Mouse (Mus musculus): ENCODE results near the gene Atg2b.

Gene Atg2b

GRCm38 (mm10) chr12:105685001-105685691, at the start of gene Atg2b:
Atg2b (minus strand) TSS chr12:105685211.
- DNase-seq (ENCODE audit: low spot score in 2 of 2): peak; percentile 93 to 96

- no peak for DNase-seq (ENCODE audit: low spot score in 2 of 2)
Observed at GRCm38 (mm10) chr12:105733370-105734159, 48.6 kb upstream of the Atg2b start.

- DNase-seq (ENCODE audit: low spot score in 2 of 2): no peak
Observed at GRCm38 (mm10) chr12:105730851-105731460, 45.9 kb upstream of the Atg2b start.

- DNase-seq (ENCODE audit: low spot score in 2 of 2): peak in 1 of 2 experiments; percentile 36
Observed at GRCm38 (mm10) chr12:105727964-105728363, 43.0 kb upstream of the Atg2b start.

GRCm38 (mm10) chr12:105727268-105727667, 42.3 kb upstream of the Atg2b start:
- peak in 1 of 2 experiments; percentile 18 for DNase-seq (ENCODE audit: low spot score in 2 of 2)

GRCm38 (mm10) chr12:105725736-105726135, 40.7 kb upstream of the Atg2b start:
- DNase-seq (ENCODE audit: low spot score in 2 of 2): no peak

GRCm38 (mm10) chr12:105724616-105725015, 39.6 kb upstream of the Atg2b start:
- no peak for DNase-seq (ENCODE audit: low spot score in 2 of 2)

- DNase-seq (ENCODE audit: low spot score in 2 of 2): peak in 1 of 2 experiments; percentile 14
Observed at GRCm38 (mm10) chr12:105722657-105723056, 37.6 kb upstream of the Atg2b start.

GRCm38 (mm10) chr12:105721452-105722132, 36.6 kb upstream of the Atg2b start:
- no peak for DNase-seq (ENCODE audit: low spot score in 2 of 2)

- DNase-seq (ENCODE audit: low spot score in 2 of 2): no peak
Observed at GRCm38 (mm10) chr12:105720196-105720595, 35.2 kb upstream of the Atg2b start.

GRCm38 (mm10) chr12:105718616-105719015, 33.6 kb upstream of the Atg2b start:
- DNase-seq (ENCODE audit: low spot score in 2 of 2): peak; percentile 19 to 24

- DNase-seq (ENCODE audit: low spot score in 2 of 2): peak; percentile 64 to 78
Observed at GRCm38 (mm10) chr12:105705799-105706487, 20.9 kb upstream of the Atg2b start, which contains the start of gene Ak7. Ak7 (plus strand) TSS chr12:105705976.

GRCm38 (mm10) chr12:105700433-105700832, 15.4 kb upstream of the Atg2b start:
- no peak for DNase-seq (ENCODE audit: low spot score in 2 of 2)

- no peak for DNase-seq (ENCODE audit: low spot score in 2 of 2)
Observed at GRCm38 (mm10) chr12:105697104-105697780, 12.2 kb upstream of the Atg2b start.

GRCm38 (mm10) chr12:105695848-105696247, 10.8 kb upstream of the Atg2b start:
- DNase-seq (ENCODE audit: low spot score in 2 of 2): no peak

GRCm38 (mm10) chr12:105694021-105694420, 9.0 kb upstream of the Atg2b start:
- no peak for DNase-seq (ENCODE audit: low spot score in 2 of 2)

GRCm38 (mm10) chr12:105689435-105689834, 4.4 kb upstream of the Atg2b start:
- DNase-seq (ENCODE audit: low spot score in 2 of 2): no peak

- DNase-seq (ENCODE audit: low spot score in 2 of 2): no peak
Observed at GRCm38 (mm10) chr12:105688546-105688945, 3.5 kb upstream of the Atg2b start.

GRCm38 (mm10) chr12:105687416-105687815, 2.4 kb upstream of the Atg2b start:
- no peak for DNase-seq (ENCODE audit: low spot score in 2 of 2)

- DNase-seq (ENCODE audit: low spot score in 2 of 2): no peak
Observed at GRCm38 (mm10) chr12:105686791-105687190, 1.8 kb upstream of the Atg2b start.
